Mouse (Mus musculus): Measurements from ENCODE around the gene Snx29. TPM values are rescaled to one million over a fixed set of nuclear protein-coding genes. Genes with fewer than 3 reads are reported as not detected.
"Not testable (repeated sequence)": the region's sequence is repeated elsewhere in the genome, so short reads cannot be mapped to it uniquely, and the experiment has no call there.

Gene Snx29
- polyA plus RNA-seq (2012; rRNA removed) = 7.7 and 9.1 TPM in 2 replicates

DNA sequence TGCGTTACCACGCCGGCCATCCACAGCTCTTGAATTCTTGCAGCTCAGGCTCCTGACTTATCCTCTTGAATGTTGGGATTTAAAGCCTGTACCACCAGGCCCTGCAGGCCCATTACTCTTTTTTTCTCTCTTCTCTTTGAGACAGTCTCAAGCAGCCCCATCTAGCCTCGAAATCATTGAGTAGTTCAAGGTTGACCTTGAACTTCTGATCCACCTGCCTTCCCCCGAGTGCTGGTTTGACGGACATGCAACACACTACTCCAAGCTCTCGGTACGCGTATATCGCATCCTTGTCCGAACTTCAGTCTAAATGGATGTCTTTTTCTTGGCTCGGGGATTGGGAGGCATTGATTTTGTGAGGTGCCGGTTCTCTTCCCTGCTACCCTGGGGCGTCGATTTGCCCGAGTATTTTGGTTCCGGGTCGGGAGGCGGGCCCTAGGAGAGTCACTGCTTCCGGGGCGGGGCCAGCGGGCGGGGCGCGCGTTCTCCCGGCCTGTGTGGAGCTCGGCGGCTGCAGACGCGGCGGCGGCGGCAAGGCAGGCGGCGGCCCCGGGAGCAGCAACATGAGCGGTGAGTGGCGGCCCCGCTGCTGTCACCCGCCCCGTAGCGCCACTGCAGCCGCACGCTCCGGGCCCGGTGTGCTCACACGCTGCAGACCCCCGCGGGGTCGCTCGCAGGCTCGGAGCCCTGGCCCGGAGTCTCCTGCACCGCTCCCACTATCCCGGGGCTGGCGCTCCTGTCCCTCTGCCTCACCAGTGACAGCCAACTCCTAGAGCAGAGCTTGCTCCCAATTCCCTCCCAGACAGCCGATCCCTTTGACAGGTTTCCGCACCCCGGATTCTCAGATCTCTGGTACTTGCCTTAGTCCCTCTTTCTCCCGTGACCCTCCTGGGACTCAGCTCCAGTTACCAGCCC lies at the start of gene Snx29:
Gene Snx29, plus strand, starts transcription at position 500 of the 915 bp plus-strand sequence.
- peak; percentile 86 to 99 for DNase-seq (ENCODE audit: extremely low spot score in 1 of 2, low spot score in 1 of 2)

DNA sequence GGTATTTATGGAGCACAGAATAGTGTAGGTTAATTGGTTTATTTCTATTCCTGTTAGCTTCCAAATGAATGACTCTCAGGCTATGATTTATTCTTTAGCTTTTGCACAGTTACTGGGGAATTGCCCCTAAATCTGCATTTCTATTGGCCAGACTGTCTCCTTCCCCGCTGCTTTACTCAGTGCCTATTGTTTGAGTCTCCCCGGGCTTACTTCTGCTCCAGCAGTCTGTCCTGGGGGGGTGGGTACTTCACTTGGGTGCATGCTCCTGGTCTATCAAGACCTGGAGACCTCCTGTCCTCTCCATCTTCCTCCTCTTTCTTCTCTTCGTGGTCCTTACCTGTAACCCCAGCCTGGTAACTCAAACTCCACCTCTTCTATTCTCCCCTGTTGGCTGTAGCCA lies 45.8 kb upstream of the Snx29 start:
- DNase-seq (ENCODE audit: extremely low spot score in 1 of 2, low spot score in 1 of 2) = no peak

GRCm38 (mm10) chr16:11278778-11279177 lies 43.9 kb upstream of the Snx29 start:
- DNase-seq (ENCODE audit: extremely low spot score in 1 of 2, low spot score in 1 of 2) = no peak

- DNase-seq (ENCODE audit: extremely low spot score in 1 of 2, low spot score in 1 of 2) = peak; percentile 11 to 30
Measured at GRCm38 (mm10) chr16:11282655-11283232, 40.0 kb upstream of the Snx29 start.

- DNase-seq (ENCODE audit: extremely low spot score in 1 of 2, low spot score in 1 of 2) = no peak
Measured at GRCm38 (mm10) chr16:11284881-11285280, 37.8 kb upstream of the Snx29 start.

DNA sequence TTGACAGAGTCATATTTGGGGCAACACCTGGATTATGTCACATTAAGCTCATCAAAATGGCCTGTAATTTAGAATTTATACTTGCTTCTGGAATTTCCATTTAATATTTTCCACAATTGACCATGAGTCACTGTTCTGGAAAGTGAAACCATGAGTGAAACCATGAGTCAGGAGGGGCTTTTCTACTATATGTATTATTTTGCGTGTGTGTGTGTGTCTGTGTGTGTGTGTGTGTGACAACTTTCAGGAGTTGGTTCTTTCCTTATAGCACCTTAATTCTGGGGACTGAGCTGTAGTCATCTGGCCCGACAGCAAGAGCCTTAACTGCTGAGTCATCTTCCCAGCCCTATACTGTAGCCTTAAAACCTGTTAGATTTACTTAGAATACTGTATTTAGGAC lies 36.8 kb upstream of the Snx29 start:
- no peak for DNase-seq (ENCODE audit: extremely low spot score in 1 of 2, low spot score in 1 of 2)

DNA sequence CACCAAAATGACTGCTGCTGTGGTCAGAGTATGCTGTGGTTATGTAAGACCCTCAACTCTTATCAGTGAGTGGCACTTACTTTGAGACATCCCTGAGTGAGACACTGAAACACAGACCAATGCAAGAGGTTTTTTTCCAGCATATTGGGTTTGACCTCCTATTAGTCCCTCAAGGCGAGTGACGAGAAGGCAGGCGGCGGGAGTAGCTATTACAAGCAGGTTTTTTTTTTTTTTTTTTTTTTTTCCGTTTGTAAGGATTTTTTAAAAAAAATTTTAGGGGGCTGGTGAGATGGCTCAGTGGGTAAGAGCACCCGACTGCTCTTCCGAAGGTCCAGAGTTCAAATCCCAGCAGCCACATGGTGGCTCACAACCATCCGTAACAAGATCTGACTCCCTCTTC lies 33.8 kb upstream of the Snx29 start:
- DNase-seq (ENCODE audit: extremely low spot score in 1 of 2, low spot score in 1 of 2) = not testable (repeated sequence)

DNA sequence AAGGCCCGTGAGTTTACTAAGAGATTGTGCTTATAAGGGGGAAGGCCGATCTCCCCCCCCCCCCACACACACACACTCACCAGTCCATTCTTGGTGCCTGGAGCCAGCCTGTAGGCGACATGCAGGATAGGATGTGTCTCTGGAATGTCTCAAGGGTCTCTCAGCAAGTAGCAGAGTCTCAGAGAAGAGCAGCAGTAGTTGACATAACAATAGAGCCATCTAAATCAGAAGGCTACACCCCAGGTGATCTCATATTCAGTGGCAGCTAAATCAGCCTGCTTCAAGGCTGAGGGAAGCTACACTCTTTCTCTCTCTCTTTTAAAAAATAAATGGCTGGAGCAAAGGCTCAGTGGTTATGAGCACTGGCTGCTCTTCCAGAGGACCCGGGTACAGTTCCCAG lies 27.1 kb upstream of the Snx29 start:
- DNase-seq (ENCODE audit: extremely low spot score in 1 of 2, low spot score in 1 of 2) = not testable (repeated sequence)

DNA sequence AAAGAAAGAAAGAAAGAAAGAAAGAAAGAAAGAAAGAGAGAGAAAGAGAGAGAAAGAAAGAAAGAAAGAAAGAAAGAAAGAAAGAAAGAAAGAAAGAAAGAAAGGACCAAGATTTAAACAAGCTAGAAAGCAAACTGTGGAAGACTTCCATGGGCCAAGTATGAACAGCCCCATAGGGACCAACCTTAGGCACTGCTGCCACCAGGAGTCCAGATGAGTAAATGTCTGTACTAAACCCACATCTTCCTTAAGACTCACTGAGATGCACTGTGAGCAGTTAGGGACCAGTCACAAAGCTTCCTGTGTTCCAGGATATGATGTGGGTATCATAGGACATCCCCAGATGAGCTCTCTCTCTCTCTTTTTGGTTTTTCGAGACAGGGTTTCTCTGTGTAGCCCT lies 25.0 kb upstream of the Snx29 start:
- peak in 1 of 2 experiments; percentile 37 for DNase-seq (ENCODE audit: extremely low spot score in 1 of 2, low spot score in 1 of 2)

GRCm38 (mm10) chr16:11303741-11304140 lies 19.0 kb upstream of the Snx29 start:
- no peak for DNase-seq (ENCODE audit: extremely low spot score in 1 of 2, low spot score in 1 of 2)

DNA sequence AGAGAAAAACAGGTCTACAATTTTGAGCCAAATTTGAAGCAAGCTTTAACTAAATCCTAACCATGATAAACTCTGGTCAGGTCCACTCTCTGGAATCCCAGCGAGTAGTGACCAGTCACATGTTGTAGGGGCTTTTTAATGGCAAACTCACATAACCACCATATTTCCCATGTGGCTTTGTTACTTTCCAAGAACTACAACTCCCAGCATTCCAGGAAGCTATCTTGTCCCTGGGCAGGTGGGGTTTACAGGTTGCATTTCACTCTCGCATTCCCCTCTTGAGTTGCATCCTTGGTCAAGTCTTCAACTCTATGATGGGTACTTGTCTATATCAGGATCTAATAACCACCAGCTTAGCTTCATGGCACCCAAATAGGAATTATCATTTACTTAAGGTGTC lies 17.2 kb upstream of the Snx29 start:
- DNase-seq (ENCODE audit: extremely low spot score in 1 of 2, low spot score in 1 of 2) = no peak

DNA sequence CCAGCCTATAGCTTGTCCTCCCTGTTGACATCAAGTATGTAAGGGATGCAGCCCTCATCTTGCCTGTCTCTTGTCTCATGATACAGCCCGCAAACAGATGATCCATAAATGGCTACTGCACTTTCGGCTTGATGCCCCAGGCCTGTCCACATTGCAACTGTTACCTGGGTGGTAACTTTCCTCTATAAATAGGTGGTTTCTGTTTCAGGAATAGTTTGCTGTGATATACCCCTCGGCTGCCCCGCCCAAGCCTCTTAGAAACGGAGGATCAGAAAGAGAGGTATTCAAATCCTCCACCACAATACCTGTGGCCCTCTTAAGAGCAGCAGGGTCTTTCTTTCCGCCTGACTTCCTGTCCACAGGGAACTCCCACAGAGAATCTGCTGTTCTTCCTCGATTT lies 9.2 kb upstream of the Snx29 start, which contains the start of gene Tnfrsf17:
Gene Tnfrsf17, plus strand, starts transcription at position 301 of the 400 bp plus-strand sequence.
- DNase-seq (ENCODE audit: extremely low spot score in 1 of 2, low spot score in 1 of 2) = no peak

DNA sequence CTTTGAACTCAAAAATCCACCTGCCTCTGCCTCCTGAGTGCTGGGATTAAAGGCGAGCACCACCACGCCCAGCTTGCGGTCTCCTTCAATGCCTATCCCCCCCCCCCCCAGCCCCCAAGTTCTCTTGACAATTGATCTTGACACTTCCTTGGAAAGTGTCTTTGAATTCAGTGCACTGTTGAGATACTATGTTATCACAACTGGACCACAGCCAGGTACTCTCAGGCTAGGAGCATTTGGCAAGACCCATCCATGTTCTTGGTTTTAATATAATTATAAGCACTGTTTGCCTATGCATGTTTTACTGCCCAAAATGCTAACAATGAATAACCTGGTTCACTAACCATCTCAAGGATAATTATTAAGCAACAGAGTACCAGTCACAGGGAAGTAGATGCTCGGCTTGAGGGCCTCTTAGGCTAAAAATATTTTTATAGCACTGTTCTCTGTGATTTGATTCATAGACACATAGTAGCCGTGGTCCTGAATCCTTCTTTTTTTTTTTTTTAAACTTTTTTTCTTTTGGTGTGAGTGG lies 6.9 kb upstream of the Snx29 start:
- DNase-seq (ENCODE audit: extremely low spot score in 1 of 2, low spot score in 1 of 2) = no peak

DNA sequence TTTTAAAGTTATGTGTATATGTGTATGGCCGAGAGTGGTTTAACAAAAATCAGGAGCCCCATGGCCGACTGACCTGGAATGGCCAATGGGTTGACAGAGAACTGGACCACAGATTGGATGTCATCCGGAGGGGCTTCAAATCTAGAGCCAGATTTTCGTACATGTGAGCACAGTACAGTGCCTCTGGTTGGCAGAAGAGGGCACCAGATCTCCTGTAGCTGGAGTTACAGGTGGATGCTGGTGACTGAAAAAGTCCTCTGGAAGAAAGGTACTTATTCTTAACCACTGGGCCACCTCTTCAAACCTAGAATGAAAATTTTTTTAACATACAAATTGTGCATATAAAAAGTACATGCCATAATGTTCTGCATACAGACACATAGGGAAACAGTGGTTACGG lies 6.0 kb upstream of the Snx29 start:
- DNase-seq (ENCODE audit: extremely low spot score in 1 of 2, low spot score in 1 of 2) = no peak

DNA sequence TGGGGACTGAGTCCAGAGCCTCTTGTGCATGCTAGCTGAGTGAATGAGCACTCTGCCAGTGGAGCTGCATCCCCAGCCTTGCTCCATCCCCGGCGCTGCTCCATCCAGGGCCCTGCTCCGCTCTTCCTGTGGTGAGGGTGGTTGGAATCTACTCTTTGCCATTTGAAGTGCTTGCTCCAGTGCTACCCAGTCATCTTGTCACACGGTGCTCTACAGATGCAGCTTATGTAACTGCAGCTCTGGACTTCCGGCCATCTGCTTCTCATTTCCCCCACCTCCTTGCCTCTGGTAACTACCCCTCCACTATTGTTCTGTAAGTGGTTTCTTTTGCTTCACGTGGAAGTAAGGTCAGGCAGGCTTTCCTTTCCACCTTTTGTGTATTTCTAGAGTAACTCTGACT lies 5.4 kb upstream of the Snx29 start:
- DNase-seq (ENCODE audit: extremely low spot score in 1 of 2, low spot score in 1 of 2) = no peak

DNA sequence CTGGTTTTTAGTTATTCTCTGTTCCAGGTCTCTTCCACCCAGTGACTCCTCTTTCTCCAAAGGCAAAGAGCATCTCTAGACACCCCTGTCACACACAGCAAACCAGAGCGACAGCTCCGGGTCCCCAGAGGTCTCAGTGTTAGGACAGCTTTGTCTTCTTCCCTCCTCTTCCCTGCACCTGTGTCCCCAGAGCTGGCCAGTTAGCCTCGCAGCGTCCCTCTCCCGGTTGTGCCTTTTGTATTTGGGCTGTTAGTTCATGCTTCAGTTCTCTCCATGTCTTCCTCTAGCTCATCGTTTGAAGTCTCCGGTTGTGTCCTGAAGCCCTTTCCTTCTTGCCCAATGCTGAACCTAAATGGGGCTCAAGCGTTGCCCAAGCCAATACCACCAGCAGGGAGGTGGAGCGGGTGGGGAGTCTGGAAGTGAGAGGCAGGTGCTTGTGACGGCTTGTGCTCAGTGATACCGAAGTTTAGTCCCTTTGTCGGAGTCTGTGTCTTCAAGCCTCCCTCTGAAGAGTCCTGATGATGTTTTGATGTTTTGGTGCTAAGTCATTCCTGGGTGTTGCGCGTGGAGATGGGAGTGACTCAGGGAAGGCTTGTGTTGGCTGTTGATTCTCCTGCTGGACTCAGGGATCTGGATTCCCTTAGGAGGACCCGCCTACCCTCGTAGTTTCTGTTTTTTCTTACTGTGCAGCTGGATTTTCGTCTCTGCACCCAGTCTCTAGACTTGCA lies 780 bp downstream of the Snx29 start:
- peak in 1 of 2 experiments; percentile 36 for DNase-seq (ENCODE audit: extremely low spot score in 1 of 2, low spot score in 1 of 2)

GRCm38 (mm10) chr16:11330081-11330800 lies 7.5 kb downstream of the Snx29 start:
- DNase-seq (ENCODE audit: extremely low spot score in 1 of 2, low spot score in 1 of 2) = no peak

- DNase-seq (ENCODE audit: extremely low spot score in 1 of 2, low spot score in 1 of 2) = no peak
Measured at GRCm38 (mm10) chr16:11331030-11331429, 8.3 kb downstream of the Snx29 start.

DNA sequence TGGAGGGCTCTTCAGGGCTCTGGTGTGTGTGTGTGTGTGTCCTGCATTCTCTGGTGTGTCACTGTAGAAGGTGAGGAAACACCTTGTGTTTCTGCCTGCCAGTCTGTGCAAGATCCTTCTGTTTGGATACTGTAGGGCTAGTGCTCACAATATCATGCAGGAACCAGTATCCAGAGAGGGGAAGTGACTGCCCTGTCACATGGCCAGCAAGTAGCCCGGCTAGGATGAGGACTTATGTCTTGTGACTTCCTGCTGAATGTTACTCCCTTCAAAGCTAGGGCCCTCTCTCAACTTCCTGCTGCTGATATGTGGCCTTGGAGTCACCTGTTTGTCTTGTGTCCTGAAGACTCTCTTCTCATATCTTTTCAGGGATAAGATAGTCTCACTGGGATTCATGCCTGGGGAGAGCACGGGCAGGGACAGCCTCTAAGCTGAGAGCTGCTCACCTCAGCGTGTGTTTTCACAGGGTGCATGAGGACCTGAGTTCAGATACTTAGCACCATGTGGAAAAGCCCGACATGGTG lies 20.6 kb downstream of the Snx29 start:
- DNase-seq (ENCODE audit: extremely low spot score in 1 of 2, low spot score in 1 of 2) = no peak

DNA sequence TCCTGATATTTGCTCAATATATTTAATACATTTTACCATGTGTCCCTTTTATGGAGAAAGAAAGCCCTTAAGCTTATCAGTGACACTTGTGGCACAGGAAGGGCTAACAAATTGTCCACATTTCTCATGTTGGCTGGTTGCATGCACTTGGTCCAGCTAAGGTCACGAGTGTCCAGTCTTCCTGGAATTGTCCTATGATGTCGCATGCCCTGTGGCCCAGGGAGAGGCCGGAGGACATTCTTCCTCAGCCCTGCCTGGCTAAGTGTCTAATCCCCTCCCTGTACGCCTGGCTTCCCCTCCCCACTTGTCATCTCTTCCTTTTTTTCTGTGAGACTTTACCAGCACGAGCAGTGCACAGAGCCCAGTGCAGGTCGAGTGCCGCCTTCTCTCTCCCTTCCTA lies 29.2 kb downstream of the Snx29 start:
- no peak for DNase-seq (ENCODE audit: extremely low spot score in 1 of 2, low spot score in 1 of 2)

All from frontal cortex, adult 2 months (tissue).